Mouse (Mus musculus) liver, embryonic 13.5 days (tissue): ENCODE measurements around the gene Mcm10. TPM values are rescaled to one million over a fixed set of nuclear protein-coding genes. Genes with fewer than 3 reads are reported as not detected.
"Not testable (repeated sequence)": the region's sequence is repeated elsewhere in the genome, so short reads cannot be mapped to it uniquely, and the experiment has no call there.

ENCODE experiments used
- ATAC-seq: fragments of 200-750 bp; cut with Nextera tagmentation; 2 replicates; pipeline ENCODE4 v1.8.0; 2017; ENCODE audit warnings: low read depth, mild to moderate bottlenecking, moderate number of reproducible peaks, moderate library complexity
- DNase-seq: peaks from one replicate; pipeline ENCODE4 v3.0.0; 2022
- H3K27ac ChIP-seq: fragments of 300-500 bp; sonication (generic); 2 replicates; pipeline ENCODE4 v1.5.1; 2015; ENCODE audit warnings: moderate library complexity, mild to moderate bottlenecking, inconsistent platforms
- H3K27me3 ChIP-seq: fragments of 300-500 bp; sonication (generic); 2 replicates; pipeline ENCODE4 v1.6.1; 2015; ENCODE audit warnings: mild to moderate bottlenecking, inconsistent platforms
- H3K36me3 ChIP-seq: fragments of 300-500 bp; sonication (generic); 2 replicates; pipeline ENCODE4 v1.6.1; 2015; ENCODE audit warnings: mild to moderate bottlenecking, inconsistent platforms
- H3K4me1 ChIP-seq: fragments of 300-500 bp; sonication (generic); replicated peaks from 2 replicates; pipeline ENCODE4 v1.6.1; 2015; ENCODE audit warnings: inconsistent platforms
- H3K4me2 ChIP-seq: fragments of 300-500 bp; sonication (generic); 2 replicates; pipeline ENCODE4 v1.6.1; 2015; ENCODE audit warnings: inconsistent platforms, mild to moderate bottlenecking, moderate library complexity
- H3K4me3 ChIP-seq: fragments of 300-500 bp; sonication (generic); replicated peaks from 2 replicates; pipeline ENCODE4 v1.5.1; 2015; ENCODE audit warnings: mild to moderate bottlenecking, inconsistent platforms
- H3K9ac ChIP-seq: fragments of 300-500 bp; sonication (generic); 2 replicates; pipeline ENCODE4 v1.6.1; 2015; ENCODE audit warnings: mild to moderate bottlenecking, inconsistent platforms
- H3K9me3 ChIP-seq: fragments of 300-500 bp; sonication (generic); replicated peaks from 2 replicates; pipeline ENCODE4 v1.6.1; 2016; ENCODE audit warnings: inconsistent platforms
- WGBS: fragments of 180-500 bp; shearing (Covaris S2); methylation state at CpG from one replicate; pipeline ENCODE4 v1.1.7; 2015; ENCODE audit not compliant: insufficient replicate concordance; 5-methylcytosine and 5-hydroxymethylcytosine counted together
- polyA plus RNA-seq: library from polyadenylated mRNA; unstranded; fragments of >200 nt; fragmentation: Nextera tagmentation; extraction: Ambion mirVana; gene quantifications from 2 replicates; pipeline ENCODE4 v1.2.1, GENCODE M21; 2015

The Mcm10 gene
- polyA plus RNA-seq, 1 experiment from 2014 or later = 39.3 TPM

DNA sequence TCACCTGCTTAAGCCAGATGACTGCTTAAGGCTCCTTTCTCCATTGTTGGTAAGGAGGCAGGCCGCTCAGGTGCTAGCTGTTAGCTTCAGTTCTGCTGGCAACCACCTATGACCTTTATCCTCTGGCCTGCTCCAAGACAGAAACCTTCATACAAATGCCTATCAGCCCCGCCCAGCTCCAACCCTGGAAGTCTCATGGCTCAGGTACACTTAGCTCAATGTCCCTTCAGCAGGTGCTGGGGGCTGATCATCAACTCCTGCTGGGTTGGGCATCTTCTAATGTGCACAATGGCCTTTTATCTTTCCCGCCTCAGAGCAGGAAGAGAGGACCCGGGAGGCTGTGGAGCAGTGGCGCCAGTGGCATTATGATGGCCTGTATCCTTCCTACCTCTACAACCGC is 27.6 kb downstream of the Mcm10 start:
- 67% methylated on average over 6 of the region's 6 CpGs for WGBS
- no peak overlapping the region for H3K4me3 ChIP-seq
- no peak overlapping the region for H3K9ac ChIP-seq
- H3K4me1 ChIP-seq = no peaks in the 10 kb centered on the region; the same call in 1 of the 2 replicates
- ATAC-seq (no peak), DNase-seq (no peak)
- no peaks in the 10 kb centered on the region for H3K9me3 ChIP-seq
- H3K4me2 ChIP-seq = no peak overlapping the region
- H3K27me3 ChIP-seq = no peaks in the 10 kb centered on the region
- no peak overlapping the region for H3K27ac ChIP-seq
- H3K36me3 ChIP-seq = peaks cover 11% of the 10 kb centered on the region; the same call in 1 of the 2 replicates

DNA sequence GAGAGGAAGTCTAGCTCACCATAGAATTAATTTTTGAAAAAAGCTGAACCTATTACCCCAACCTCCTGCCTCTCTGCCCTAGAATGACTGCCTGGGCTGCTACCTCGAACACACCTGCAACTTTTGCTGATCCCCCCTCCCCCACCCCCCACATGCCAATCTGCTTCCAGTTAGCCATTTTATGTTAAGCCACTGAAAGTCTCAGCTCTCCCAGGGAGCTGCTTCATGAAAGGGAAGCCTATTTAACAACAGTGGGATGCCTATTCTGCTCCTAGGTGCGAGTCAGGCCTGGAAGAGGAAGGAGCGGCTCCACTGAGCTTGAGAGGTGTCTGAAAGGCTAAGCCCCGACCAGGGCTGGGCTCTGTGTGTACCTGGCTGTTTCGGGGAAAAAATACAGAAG is 28.6 kb downstream of the Mcm10 start:
- DNase-seq (no peak), ATAC-seq (no peak)
- Histone ChIP-seq H3K9ac (no peak overlapping the region), H3K4me2 (no peak overlapping the region), H3K4me1 (no peaks in the 10 kb centered on the region; the same call in 1 of the 2 replicates), H3K27me3 (no peaks in the 10 kb centered on the region), H3K9me3 (no peaks in the 10 kb centered on the region), H3K36me3 (0 out of 2 replicates have a peak, but pooled peaks cover 5% of the 10 kb centered on the region), H3K4me3 (no peak overlapping the region), H3K27ac (no peak overlapping the region)
- 41% methylated on average over 5 of the region's 5 CpGs for whole genome bisulfite sequencing

DNA sequence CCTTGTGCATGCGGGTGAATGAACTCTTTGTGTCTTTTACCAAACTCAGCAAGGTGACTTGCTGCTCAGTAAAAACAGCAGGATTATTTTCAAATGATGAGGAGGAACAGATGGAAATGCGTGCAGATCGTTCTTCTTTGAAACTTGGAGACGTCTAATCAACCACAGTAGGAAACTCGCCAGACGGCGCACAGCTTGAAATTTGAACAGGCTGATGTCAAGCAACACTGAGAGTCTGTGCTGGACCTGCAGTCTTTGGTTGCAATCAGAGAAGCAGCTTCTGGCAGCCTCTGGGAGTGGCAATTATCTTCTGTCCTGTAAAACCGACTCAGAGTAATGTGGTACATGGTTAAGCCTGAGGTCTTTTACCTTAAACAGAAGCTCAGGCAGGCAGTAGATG is 34.5 kb downstream of the Mcm10 start:
- H3K27me3 ChIP-seq = no peaks in the 10 kb centered on the region
- H3K27ac ChIP-seq = no peak overlapping the region
- no peak overlapping the region for H3K9ac ChIP-seq
- H3K4me3 ChIP-seq = no peak overlapping the region
- no peak overlapping the region for H3K4me2 ChIP-seq
- WGBS = 38% methylated on average over 8 of the region's 8 CpGs
- DNase-seq (no peak), ATAC-seq (no peak)
- H3K36me3 ChIP-seq = no peaks in the 10 kb centered on the region
- H3K4me1 ChIP-seq = no peaks in the 10 kb centered on the region; the same call in 1 of the 2 replicates
- H3K9me3 ChIP-seq = no peaks in the 10 kb centered on the region

DNA sequence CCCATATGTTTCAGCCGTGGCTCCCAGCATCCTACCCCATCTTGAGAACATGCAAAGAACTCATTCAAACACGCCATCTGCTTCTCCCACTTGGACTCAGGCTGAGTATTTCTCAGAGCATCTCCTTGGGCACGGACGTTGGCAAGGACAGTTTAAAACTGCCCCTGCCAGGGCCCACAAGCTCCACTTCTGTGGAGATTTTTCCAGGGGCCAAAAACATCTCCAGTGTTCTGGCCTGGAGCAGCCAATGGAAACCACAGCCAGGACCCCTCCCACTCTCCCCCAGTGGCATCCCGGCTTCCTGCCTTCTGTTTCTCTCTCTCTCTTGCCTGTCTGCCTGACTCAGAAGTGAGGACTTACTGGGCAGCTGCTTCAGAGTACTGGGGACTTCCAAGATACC is 36.8 kb downstream of the Mcm10 start, which contains the start of gene Ucma:
Gene Ucma, plus strand, starts transcription at position 316 of the 400 bp plus-strand sequence.
- Histone ChIP-seq H3K27ac (no peak within 1 kb of the TSS), H3K9me3 (no peaks in the 10 kb centered on the region), H3K4me3 (no peak within 1 kb of the TSS), H3K36me3 (no peaks in the 10 kb centered on the region), H3K4me1 (no peaks in the 10 kb centered on the region; the same call in 1 of the 2 replicates), H3K4me2 (no peak within 1 kb of the TSS), H3K9ac (no peak within 1 kb of the TSS), H3K27me3 (no peaks in the 10 kb centered on the region)
- WGBS = 56% methylated on average over 5 of the region's 5 CpGs
- DNase-seq (no peak), ATAC-seq (no peak)

DNA sequence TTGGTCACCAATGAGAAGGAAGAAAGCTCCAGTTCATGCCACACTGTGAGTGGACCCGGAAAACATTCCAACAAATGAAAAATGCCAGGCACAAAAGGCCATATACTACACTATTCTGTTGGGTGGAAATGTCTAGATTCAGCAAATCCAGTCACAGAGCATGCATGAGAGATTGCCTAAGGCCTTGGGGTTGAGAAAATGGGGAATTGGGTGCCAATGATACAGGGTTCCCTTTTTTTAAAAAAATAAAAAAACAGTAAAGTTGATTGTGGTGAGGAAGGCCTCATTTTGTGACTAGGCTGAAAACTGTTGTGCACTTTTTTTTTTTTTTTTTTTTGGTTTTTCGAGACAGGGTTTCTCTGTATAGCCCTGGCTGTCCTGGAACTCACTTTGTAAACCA is 43.5 kb downstream of the Mcm10 start:
- no peak overlapping the region for H3K27ac ChIP-seq
- no peak for DNase-seq
- H3K9me3 ChIP-seq = no peaks in the 10 kb centered on the region
- no peaks in the 10 kb centered on the region for H3K4me1 ChIP-seq
- no peak overlapping the region for H3K4me2 ChIP-seq
- H3K36me3 ChIP-seq = no peaks in the 10 kb centered on the region
- no peak overlapping the region for H3K4me3 ChIP-seq
- 32% methylated on average over 2 of the region's 2 CpGs for WGBS
- no peaks in the 10 kb centered on the region for H3K27me3 ChIP-seq
- ATAC-seq = no peak
- H3K9ac ChIP-seq = no peak overlapping the region

DNA sequence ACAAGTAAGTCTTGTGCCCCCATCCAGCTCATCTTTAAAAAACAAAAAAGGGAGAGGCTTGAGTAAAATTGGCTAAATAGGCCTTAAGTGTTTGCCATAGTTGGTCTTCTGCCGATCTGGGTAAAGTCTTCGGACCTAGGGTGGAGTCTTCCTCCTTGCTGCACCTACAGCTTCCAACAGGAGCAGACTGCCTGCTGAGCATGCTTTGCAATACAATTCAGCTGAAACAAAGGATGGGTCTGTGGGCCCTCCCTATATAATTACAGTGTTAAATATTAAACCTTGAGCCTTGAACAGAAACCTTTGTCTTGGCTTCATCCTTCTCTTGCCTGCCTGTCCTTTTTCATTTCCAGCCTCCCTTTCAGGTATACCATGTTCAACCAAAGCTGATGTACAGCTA is 44.8 kb downstream of the Mcm10 start:
- H3K27ac ChIP-seq = no peak overlapping the region
- no peak overlapping the region for H3K9ac ChIP-seq
- no peak for DNase-seq
- WGBS = 79% methylated on average over 2 of the region's 2 CpGs
- no peaks in the 10 kb centered on the region for H3K27me3 ChIP-seq
- ATAC-seq = no peak
- no peaks in the 10 kb centered on the region for H3K4me1 ChIP-seq
- no peak overlapping the region for H3K4me2 ChIP-seq
- no peaks in the 10 kb centered on the region for H3K36me3 ChIP-seq
- H3K9me3 ChIP-seq = no peaks in the 10 kb centered on the region
- H3K4me3 ChIP-seq = no peak overlapping the region

DNA sequence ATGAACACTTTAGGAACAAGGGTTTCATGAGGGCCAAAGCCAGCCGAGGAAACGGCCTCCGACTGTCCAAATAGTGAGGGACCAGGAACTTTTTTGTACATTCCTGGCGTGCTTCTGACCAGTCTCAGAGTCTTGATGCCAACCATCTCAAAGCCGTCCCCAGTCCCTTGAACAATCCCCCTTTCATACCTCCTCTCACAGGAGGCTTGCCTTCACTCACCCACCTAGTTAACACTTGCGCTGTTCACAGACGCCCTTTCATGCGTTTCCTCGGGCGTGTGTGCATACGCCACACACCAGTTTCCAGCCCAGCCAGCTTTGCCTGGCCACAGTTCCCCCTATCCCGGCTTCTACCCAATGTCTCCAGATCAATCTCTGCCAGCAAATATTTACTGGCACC is 54.6 kb downstream of the Mcm10 start:
- no peak overlapping the region for H3K9ac ChIP-seq

DNA sequence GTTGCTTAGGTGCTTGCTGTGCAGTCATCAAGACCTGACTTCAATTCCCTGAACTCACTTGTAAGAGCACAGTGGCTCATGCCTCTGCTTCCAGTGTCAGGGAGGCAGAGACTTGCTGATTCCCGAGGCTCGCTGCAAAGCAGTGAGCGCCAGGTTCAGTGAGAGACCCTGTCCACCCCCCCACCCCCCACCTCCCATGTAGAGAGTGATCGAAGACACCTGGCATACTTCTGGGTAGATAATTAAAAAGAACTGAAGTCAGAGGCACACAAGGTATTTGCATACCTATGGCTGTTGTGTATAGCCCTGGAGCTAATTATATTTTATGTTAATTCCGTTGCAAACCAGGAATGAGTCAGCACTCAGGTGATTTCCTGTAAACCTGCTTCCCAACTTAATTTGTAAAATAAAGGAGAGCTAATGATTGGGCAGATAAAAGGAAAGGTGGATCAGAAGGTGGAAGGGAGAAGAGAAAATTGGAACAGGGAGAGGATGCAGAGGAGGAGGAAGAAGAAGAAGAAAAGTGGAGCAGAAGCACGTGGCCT is 58.3 kb downstream of the Mcm10 start:
- Histone ChIP-seq H3K9ac (no peak overlapping the region), H3K27me3 (no peaks in the 10 kb centered on the region), H3K36me3 (no peaks in the 10 kb centered on the region), H3K4me3 (no peak overlapping the region), H3K27ac (no peak overlapping the region), H3K9me3 (no peaks in the 10 kb centered on the region), H3K4me2 (no peak overlapping the region), H3K4me1 (no peaks in the 10 kb centered on the region)
- no peak for DNase-seq
- WGBS = 74% methylated on average over 6 of the region's 6 CpGs
- ATAC-seq = no peak

More for the DNA sequence above, 54.6 kb downstream of the Mcm10 start:
- H3K36me3 ChIP-seq = no peaks in the 10 kb centered on the region
- H3K4me1 ChIP-seq = no peaks in the 10 kb centered on the region
- ATAC-seq = no peak
- WGBS = 79% methylated on average over 12 of the region's 12 CpGs
- no peak overlapping the region for H3K4me2 ChIP-seq
- DNase-seq = no peak
- no peak overlapping the region for H3K27ac ChIP-seq
- no peak overlapping the region for H3K4me3 ChIP-seq
- H3K27me3 ChIP-seq = no peaks in the 10 kb centered on the region
- H3K9me3 ChIP-seq = no peaks in the 10 kb centered on the region

DNA sequence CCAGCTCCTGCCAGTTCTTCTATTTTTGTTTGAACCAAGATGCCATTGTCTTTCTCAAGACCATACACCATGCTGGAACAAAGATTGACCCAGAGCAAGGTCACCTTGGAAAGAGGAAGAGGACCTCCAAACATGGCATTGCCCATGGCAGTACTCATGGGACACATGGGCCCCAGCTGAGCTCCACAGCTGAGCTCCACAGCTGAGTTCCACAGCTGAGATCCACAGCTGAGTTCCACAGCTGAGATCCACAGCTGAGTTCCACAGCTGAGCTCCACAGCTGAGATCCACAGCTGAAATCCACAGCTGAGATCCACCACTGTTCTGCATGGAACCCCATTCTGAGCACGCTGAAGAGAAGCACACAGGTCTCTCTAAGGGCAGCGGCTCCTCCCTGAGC is 61.6 kb downstream of the Mcm10 start:
- no peaks in the 10 kb centered on the region for H3K4me1 ChIP-seq
- H3K4me2 ChIP-seq = no peak overlapping the region
- no peaks in the 10 kb centered on the region for H3K9me3 ChIP-seq
- ATAC-seq (no peak), DNase-seq (no peak)
- WGBS = 89% methylated on average over 2 of the region's 2 CpGs
- no peak overlapping the region for H3K9ac ChIP-seq
- no peak overlapping the region for H3K4me3 ChIP-seq
- no peaks in the 10 kb centered on the region for H3K36me3 ChIP-seq
- H3K27me3 ChIP-seq = no peaks in the 10 kb centered on the region
- no peak overlapping the region for H3K27ac ChIP-seq

DNA sequence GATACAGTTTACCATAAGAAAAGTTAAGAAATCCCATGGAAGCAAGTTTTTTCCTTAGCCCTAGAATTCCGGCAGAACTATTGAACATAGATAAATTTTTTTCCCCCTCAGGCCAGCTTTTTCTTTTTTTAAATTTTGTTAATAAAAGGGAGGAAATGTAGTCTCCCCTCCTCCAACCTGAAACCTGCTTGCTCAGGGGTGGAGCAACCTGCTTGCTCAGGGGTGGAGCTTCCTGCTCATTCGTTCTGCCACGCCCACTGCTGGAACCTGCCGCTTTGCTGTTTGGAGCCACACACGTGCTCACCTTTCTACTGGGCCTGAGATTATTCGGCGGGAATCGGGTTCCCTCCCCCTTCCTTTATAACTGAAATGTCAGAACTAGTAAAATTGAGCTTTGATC is 62.9 kb downstream of the Mcm10 start:
- H3K4me3 ChIP-seq, DNase-seq, H3K27ac ChIP-seq, ATAC-seq, H3K9me3 ChIP-seq, H3K4me1 ChIP-seq, H3K36me3 ChIP-seq, H3K27me3 ChIP-seq, H3K9ac ChIP-seq, H3K4me2 ChIP-seq: not testable (repeated sequence)
- WGBS = 49% methylated on average over 4 of the region's 8 CpGs

DNA sequence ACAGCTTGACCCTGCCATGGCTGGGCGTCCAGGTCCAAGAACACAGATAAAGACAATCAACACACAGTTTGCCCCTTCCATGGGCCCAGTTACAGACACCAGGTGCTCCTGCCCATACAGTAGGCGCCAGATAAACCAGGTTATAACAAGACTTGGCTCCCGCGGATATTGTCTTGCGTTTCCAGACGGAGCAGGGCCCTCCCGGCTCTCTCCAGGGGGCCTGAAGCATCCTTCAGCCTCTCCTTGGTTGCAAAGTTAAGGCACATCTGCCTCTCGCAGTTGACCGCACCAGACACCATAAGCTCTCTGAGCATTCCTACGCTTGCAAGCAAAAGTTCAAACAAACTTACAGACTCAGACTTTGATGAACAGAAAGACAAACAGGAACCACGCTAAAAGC is 71.7 kb downstream of the Mcm10 start:
- no peaks in the 10 kb centered on the region for H3K27me3 ChIP-seq
- H3K4me2 ChIP-seq = no peak overlapping the region
- no peak overlapping the region for H3K27ac ChIP-seq
- no peak overlapping the region for H3K4me3 ChIP-seq
- ATAC-seq (no peak), DNase-seq (no peak)
- H3K4me1 ChIP-seq = no peaks in the 10 kb centered on the region
- H3K9ac ChIP-seq = no peak overlapping the region
- 77% methylated on average over 11 of the region's 11 CpGs for WGBS
- no peaks in the 10 kb centered on the region for H3K9me3 ChIP-seq
- H3K36me3 ChIP-seq = peaks cover 20% of the 10 kb centered on the region
